Mouse (Mus musculus) intestine, embryonic 15.5 days (tissue): ENCODE data around the gene Ypel4. TPM values are rescaled to one million over a fixed set of nuclear protein-coding genes. Genes with fewer than 3 reads are reported as not detected.

Experiments used
- ATAC-seq: fragments of 200-750 bp; cut with Nextera tagmentation; 2 replicates; pipeline ENCODE4 v1.8.0; 2017; ENCODE audit warnings: moderate TSS enrichment, moderate library complexity
- H3K27ac ChIP-seq: fragments of 300-500 bp; sonication (generic); 2 replicates; pipeline ENCODE4 v1.5.1; 2015; ENCODE audit warnings: mild to moderate bottlenecking, inconsistent platforms
- H3K27me3 ChIP-seq: fragments of 300-500 bp; sonication (generic); replicated peaks from 2 replicates; pipeline ENCODE4 v1.6.1; 2015; ENCODE audit warnings: inconsistent platforms
- H3K36me3 ChIP-seq: fragments of 300-500 bp; sonication (generic); 2 replicates; pipeline ENCODE4 v1.6.1; 2015; ENCODE audit warnings: inconsistent platforms
- H3K4me1 ChIP-seq: fragments of 300-500 bp; sonication (generic); replicated peaks from 2 replicates; pipeline ENCODE4 v1.6.1; 2015; ENCODE audit warnings: inconsistent platforms
- H3K4me2 ChIP-seq: fragments of 300-500 bp; sonication (generic); replicated peaks from 2 replicates; pipeline ENCODE4 v1.6.1; 2015; ENCODE audit warnings: mild to moderate bottlenecking, inconsistent platforms
- H3K4me3 ChIP-seq: fragments of 300-500 bp; sonication (generic); replicated peaks from 2 replicates; pipeline ENCODE4 v1.5.1; 2015; ENCODE audit warnings: inconsistent platforms
- H3K9ac ChIP-seq: fragments of 300-500 bp; sonication (generic); 2 replicates; pipeline ENCODE4 v1.6.1; 2015; ENCODE audit warnings: inconsistent platforms
- H3K9me3 ChIP-seq: fragments of 300-500 bp; sonication (generic); 2 replicates; pipeline ENCODE4 v1.6.1; 2016; ENCODE audit warnings: inconsistent platforms
- WGBS: fragments of 180-500 bp; shearing (Covaris S2); methylation state at CpG from one replicate; pipeline ENCODE4 v1.1.7; 2015; 5-methylcytosine and 5-hydroxymethylcytosine counted together
- polyA plus RNA-seq: library from polyadenylated mRNA; unstranded; fragments of >200 nt; fragmentation: Nextera tagmentation; extraction: Ambion mirVana; gene quantifications from 2 replicates; pipeline ENCODE4 v1.2.1, GENCODE M21; 2015

Ypel4 gene
- polyA plus RNA-seq, 1 experiment from 2014 or later = 5.1 TPM

DNA sequence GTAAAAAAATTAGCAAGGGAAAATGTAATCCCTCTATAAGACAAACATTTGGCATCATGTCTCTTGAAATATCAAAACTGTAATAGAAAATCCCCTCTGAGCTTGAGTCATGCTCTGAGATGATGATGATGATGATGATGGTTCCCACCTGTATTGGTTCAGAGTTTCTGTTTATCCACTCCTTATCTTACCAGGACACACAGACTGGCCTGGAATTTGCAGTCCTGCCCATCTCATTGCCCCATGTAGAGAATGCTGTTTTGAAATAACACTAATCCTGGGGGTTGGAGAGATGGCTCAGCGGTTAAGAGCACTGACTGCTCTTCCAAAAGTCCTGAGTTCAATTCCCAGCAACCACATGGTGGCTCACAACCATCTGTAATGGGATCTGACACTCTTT, 1.5 kb upstream of the Ypel4 start:
- Histone ChIP-seq H3K27ac (no peak overlapping the region), H3K9me3 (no peaks in the 10 kb centered on the region), H3K36me3 (no peaks in the 10 kb centered on the region), H3K27me3 (0 out of 2 replicates have a peak, but pooled peaks cover 9% of the 10 kb centered on the region), H3K4me3 (no peak overlapping the region), H3K9ac (no peak overlapping the region), H3K4me1 (peaks cover 35% of the 10 kb centered on the region), H3K4me2 (no peak overlapping the region)
- WGBS = 74% methylated on average over 1 of the region's 1 CpGs
- ATAC-seq = no peak

DNA sequence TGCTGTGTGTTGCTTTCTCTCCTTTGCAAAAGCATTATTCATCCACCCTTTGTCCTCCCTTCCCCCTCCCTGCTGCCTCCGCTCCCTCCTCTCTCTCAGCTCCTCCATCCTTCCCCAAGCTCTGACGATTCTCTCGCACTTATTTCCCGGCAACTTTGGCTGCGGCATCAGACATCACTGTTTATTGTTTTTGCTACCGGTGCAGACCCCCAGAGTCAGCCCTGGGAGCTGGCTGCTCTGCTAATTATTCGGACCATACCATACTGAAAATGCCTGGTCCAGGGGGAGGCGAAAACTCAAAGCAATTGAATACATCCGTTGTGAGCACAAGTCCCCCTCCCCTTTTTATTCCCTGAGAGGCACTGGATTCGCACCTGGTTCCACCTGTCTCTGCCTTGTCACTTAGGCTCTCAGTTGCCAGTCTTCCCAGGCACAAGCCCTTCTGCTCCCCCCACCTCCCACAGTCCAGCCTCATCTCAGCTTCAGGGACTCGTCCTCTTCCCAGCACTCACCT, 550 bp downstream of the Ypel4 start:
- Histone ChIP-seq H3K4me2 (peak overlapping the region; percentile 65), H3K27me3 (0 out of 2 replicates have a peak, but pooled peaks cover 9% of the 10 kb centered on the region), H3K36me3 (no peaks in the 10 kb centered on the region), H3K27ac (no peak overlapping the region), H3K4me1 (peaks cover 55% of the 10 kb centered on the region), H3K9me3 (no peaks in the 10 kb centered on the region), H3K4me3 (peak overlapping the region; percentile 32), H3K9ac (peak overlapping the region; percentile 18; the same call in 1 of the 2 replicates)
- ATAC-seq = no peak
- WGBS = under 1% methylated on average over 11 of the region's 11 CpGs

DNA sequence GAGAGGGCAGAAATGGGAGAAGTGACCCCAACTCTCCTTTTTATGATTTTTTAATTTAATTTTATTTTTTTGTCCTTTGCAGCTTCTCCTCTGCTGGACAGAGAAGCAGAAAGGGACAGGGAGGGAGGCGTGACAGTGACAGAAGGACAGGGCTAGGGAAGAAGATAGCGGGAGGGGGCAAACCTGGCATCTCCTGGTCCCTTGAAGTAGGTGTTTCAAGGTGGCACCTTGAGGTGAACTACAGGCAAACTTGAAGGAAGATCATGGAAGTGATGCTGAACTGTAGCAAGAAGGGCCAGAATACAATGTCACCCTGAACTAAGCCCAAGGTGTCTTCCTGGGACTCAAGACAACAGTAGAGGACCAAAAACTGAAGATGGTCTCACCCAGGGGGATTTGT, 1.1 kb downstream of the Ypel4 start:
- Histone ChIP-seq H3K9me3 (no peaks in the 10 kb centered on the region), H3K4me3 (peak overlapping the region; percentile 32), H3K27ac (no peak overlapping the region), H3K36me3 (no peaks in the 10 kb centered on the region), H3K4me1 (peaks cover 60% of the 10 kb centered on the region), H3K27me3 (0 out of 2 replicates have a peak, but pooled peaks cover 9% of the 10 kb centered on the region), H3K4me2 (peak overlapping the region; percentile 65), H3K9ac (peak overlapping the region; percentile 14; the same call in 1 of the 2 replicates)
- 4% methylated on average over 2 of the region's 2 CpGs for WGBS
- ATAC-seq = no peak

DNA sequence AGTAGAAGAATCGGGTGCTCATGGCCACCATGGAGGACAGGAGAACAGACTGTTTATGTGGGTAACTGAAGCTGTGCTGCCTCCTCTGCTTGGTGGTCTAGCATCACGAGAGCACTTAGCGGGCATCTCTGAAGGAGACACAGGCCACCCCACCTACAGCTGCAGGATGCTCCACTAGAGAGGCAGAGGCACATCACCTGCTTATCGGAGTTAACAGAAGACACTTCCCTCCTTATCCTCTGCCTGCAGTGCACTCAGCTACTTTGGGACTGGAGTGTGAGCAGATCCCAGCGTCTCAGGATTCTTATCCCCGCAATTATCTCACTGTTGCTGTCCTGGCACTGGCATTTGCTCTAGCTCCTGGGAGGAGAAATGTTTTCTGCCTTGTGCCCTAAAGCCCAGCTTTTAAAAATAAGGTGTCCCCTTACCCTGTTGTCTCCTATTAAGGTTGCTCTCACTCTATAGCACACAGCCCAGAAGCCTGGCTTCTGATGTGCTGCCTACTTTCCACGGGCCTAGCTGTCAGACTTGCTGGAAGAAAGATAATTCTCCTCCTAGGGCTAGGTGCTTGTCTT, 1.6 kb downstream of the Ypel4 start:
- 9% methylated on average over 7 of the region's 7 CpGs for WGBS
- no peak overlapping the region for H3K27ac ChIP-seq
- H3K4me1 ChIP-seq = peaks cover 64% of the 10 kb centered on the region
- ATAC-seq = peak; percentile 20; the same call in 1 of the 2 replicates
- H3K4me3 ChIP-seq = peak overlapping the region; percentile 32; the same call in 1 of the 2 replicates
- H3K9ac ChIP-seq = 0 out of 2 replicates have a peak overlapping the region, but pooled peaks have one; percentile 14
- 0 out of 2 replicates have a peak, but pooled peaks cover 9% of the 10 kb centered on the region for H3K27me3 ChIP-seq
- no peaks in the 10 kb centered on the region for H3K9me3 ChIP-seq
- no peaks in the 10 kb centered on the region for H3K36me3 ChIP-seq
- H3K4me2 ChIP-seq = peak overlapping the region; percentile 65

DNA sequence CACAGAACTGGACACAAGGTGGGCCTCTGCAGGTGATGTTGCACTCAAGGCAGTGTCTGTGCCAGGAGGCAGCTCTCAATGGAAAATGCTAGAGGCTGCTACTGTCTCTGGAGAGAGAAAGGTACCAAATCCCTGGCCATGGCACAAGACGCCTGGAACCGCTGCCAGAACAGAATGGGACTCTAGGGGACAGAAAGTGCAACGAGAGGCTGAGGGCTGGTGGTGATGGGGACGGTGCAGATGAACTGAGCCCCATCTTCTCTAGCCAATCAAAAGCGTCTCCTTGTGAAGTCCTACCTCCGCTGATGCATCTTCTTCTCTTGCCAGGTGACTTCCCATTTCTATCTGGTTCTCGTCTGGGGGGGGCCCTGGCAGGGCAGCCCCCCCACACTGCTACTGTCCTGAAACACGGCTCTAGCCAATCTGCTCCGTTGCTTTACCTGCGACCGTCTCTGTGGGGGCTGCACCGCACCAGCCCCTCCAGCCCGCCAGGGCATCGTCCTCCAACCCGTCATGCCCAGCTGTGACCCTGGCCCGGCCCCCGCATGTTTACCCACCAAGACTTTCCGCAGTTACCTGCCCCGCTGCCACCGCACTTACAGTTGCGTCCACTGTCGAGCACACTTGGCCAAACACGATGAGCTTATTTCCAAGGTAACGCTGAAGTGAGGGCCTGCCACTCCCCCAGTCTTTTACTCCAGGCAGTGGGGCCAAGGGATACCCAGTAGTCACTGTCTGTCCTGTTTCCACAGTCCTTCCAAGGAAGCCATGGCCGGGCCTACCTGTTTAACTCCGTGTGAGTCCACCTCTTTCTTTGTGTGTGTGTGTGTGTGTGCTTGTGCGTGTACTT, 2.7 kb downstream of the Ypel4 start:
- Histone ChIP-seq H3K27me3 (0 out of 2 replicates have a peak, but pooled peaks cover 9% of the 10 kb centered on the region), H3K9me3 (no peaks in the 10 kb centered on the region), H3K9ac (no peak overlapping the region), H3K36me3 (no peaks in the 10 kb centered on the region), H3K4me2 (peak overlapping the region; percentile 53), H3K4me1 (peaks cover 74% of the 10 kb centered on the region), H3K27ac (no peak overlapping the region), H3K4me3 (0 out of 2 replicates have a peak overlapping the region, but pooled peaks have one; percentile 2)
- 5% methylated on average over 27 of the region's 27 CpGs for WGBS
- ATAC-seq = no peak

DNA sequence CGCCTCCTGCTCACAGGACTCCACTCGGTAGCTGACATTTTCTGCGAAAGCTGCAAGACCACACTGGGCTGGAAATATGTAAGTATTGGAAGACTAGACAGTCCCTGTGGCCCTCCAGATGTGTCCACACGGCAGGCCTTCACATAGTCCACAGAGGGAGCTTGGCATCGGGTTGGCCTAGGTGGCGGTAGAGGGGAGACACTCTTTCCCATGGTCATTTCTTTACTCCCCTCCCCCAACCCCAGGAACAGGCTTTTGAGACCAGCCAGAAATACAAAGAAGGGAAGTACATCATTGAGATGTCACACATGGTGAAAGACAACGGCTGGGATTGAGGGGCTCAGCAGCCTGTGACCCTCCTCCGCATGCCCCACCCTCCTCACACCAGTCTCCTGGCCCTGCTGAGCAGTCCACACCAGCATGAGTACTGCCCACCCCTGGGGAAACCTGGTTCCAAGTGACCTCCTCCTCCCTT, 3.6 kb downstream of the Ypel4 start:
- 0 out of 2 replicates have a peak overlapping the region, but pooled peaks have one; percentile 5 for H3K9ac ChIP-seq
- H3K27me3 ChIP-seq = 0 out of 2 replicates have a peak, but pooled peaks cover 9% of the 10 kb centered on the region
- peak; percentile 7; the same call in 1 of the 2 replicates for ATAC-seq
- peaks cover 82% of the 10 kb centered on the region for H3K4me1 ChIP-seq
- peak overlapping the region; percentile 72 for H3K27ac ChIP-seq
- H3K9me3 ChIP-seq = no peaks in the 10 kb centered on the region
- 7% methylated on average over 8 of the region's 8 CpGs for WGBS
- H3K4me2 ChIP-seq = peak overlapping the region; percentile 53
- H3K4me3 ChIP-seq = peak overlapping the region; percentile 6; the same call in 1 of the 2 replicates
- no peaks in the 10 kb centered on the region for H3K36me3 ChIP-seq

DNA sequence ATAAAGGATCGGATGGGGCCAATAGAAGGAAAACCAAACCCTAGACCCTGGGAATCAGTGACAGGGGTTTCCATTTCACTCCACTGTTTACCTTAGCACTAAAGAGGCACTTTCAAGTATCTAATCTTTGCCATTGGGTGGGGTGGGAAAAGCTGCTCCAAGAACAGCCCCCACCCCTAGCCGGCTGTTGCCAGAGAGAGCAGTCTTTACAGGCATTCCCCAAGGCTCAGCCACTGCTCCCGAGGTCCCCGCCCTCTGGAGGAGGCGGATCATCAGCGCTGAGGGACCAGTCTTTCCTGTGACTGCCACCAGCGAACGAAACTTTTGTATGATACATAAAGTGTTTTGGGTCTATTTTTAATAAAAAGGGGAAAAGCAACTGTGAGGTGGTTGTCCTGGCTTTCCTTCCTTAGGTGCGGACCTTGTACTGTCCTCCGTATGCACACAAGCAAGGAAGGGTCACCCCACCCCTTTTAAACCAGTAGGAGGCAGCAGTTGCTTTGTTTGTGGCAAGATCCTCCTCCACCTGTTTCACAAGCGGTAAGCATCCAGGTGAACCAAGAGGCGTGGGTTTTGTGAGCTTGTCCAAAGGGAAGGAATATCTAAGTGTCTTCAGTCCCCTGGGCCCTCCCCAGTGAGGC, 4.5 kb downstream of the Ypel4 start:
- WGBS = 0% methylated on average over 12 of the region's 12 CpGs
- Histone ChIP-seq H3K4me3 (peak overlapping the region; percentile 18), H3K4me2 (peak overlapping the region; percentile 53), H3K27ac (peak overlapping the region; percentile 72), H3K9ac (peak overlapping the region; percentile 18; the same call in 1 of the 2 replicates), H3K27me3 (0 out of 2 replicates have a peak, but pooled peaks cover 9% of the 10 kb centered on the region), H3K4me1 (peaks cover 82% of the 10 kb centered on the region), H3K9me3 (no peaks in the 10 kb centered on the region), H3K36me3 (no peaks in the 10 kb centered on the region)
- peak; percentile 39 for ATAC-seq

DNA sequence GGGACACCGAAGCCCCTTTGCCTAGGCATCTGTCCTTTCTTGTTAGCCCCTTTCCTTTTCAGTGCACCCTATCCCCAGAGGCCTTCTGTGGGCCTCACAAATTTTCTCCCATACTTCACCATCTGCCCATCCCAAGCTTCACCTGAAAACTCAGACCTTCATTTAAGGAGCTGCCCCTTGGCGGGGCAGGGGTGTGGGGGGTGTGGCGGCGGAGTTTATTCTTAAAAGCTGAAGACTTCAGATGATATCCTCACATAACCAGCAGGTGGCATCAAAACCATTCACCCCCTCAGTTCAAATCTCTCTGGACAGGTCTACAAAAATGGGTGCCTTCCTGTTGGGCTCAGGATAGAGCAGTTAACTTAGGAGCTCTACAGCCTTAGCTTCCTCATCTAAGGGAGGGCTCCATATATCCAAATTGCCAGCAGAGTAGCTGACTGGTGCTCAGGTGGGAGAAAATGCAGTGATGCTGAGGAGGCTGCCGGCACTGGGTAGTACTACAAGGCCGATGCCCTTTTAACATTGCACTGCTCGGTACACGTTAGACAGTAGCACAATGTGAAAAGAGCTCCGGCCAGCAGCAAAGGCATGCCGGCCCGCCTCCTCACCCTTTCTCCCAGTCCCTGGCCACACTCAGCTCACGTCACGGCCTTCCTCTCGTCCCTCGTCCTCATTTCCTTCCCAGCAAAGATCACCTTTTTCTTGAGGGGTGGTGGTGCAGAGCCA, 6.9 kb downstream of the Ypel4 start:
- ATAC-seq = no peak
- no peaks in the 10 kb centered on the region for H3K9me3 ChIP-seq
- H3K4me2 ChIP-seq = peak overlapping the region; percentile 76
- 0 out of 2 replicates have a peak, but pooled peaks cover 4% of the 10 kb centered on the region for H3K27me3 ChIP-seq
- 65% methylated on average over 15 of the region's 15 CpGs for WGBS
- no peaks in the 10 kb centered on the region for H3K36me3 ChIP-seq
- H3K4me3 ChIP-seq = 0 out of 2 replicates have a peak overlapping the region, but pooled peaks have one; percentile 12
- peaks cover 67% of the 10 kb centered on the region for H3K4me1 ChIP-seq
- no peak overlapping the region for H3K9ac ChIP-seq
- H3K27ac ChIP-seq = no peak overlapping the region

DNA sequence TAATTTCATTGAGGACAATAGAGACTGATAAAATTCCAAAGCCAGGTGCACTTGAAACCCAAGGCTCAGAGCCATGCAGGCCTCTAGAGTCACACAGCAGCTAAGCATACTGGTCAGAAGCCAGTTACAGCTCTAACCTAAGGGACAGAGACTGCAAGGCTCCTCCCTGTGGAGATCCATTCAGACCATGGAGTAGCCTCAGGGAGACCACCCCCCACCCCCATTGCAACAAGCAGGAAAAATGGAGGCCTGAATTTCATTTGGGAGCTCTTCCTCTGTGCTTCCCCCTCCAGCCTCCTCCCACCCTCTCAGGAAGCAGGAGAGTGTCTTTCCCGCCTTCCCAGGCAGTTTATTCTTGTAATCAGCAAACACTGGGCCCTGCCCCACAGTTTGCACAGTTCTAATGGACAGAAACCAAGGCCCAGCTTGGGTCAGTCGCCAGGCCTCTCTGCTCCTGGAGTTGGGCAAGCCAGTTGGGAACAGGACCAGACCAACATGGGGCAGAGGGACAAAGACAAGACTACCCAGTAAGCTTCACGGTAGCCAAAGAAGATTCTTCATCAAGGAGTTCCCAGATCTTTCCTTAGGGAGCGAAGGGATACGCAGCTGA, 8.1 kb downstream of the Ypel4 start:
- Histone ChIP-seq H3K36me3 (no peaks in the 10 kb centered on the region), H3K27ac (peak overlapping the region; percentile 99), H3K4me3 (peak overlapping the region; percentile 90), H3K9ac (peak overlapping the region; percentile 99), H3K27me3 (no peaks in the 10 kb centered on the region), H3K9me3 (no peaks in the 10 kb centered on the region), H3K4me1 (peaks cover 56% of the 10 kb centered on the region), H3K4me2 (peak overlapping the region; percentile 76)
- 0 out of 2 replicates have a peak, but pooled peaks have one; percentile 0 for ATAC-seq
- 2% methylated on average over 5 of the region's 5 CpGs for WGBS

DNA sequence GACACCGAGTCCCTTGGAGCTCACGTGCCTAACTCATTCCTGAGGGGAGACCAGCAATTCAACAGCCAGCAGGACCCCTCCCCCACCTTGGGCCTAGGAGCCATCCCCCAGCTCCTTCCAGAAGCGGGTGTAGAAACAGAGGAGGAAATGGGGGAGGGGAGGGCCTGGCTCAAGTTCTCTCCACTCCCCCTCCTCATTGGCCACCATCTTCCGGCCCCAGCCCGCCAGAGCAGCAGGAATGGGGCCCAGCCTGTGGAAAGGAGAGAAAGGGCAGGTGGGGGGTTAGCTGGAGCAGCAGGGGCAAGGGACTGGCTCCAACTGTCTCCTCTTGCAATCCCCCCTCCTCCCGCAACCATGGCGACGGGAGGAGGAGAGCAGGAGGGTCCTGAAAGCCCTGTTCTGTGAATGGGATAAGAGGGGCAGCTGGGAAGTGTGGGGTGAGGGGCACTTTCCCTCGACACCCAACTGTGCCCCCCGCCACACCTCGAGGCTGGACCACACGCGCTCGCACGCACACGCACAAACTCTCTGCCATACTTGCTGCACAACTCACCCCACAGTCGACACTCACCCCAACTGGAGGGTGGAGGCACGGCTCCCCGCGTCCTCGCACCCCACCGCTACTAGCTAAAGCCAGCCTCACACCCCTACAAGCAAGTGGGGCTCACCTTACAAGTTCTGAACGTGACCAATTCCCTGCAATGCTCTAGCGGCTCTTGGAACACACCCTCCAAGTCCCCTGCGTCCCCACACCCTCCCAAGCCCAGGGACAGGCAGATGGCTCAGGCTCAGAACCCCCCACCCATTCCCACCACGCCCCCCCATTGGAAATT, 8.8 kb downstream of the Ypel4 start:
- Histone ChIP-seq H3K9ac (peak overlapping the region; percentile 99), H3K36me3 (no peaks in the 10 kb centered on the region), H3K27me3 (no peaks in the 10 kb centered on the region), H3K4me3 (peak overlapping the region; percentile 90), H3K4me2 (peak overlapping the region; percentile 76), H3K9me3 (no peaks in the 10 kb centered on the region), H3K27ac (peak overlapping the region; percentile 99), H3K4me1 (peaks cover 49% of the 10 kb centered on the region)
- under 1% methylated on average over 26 of the region's 26 CpGs for WGBS
- ATAC-seq = peak; percentile 23
